Mouse (Mus musculus): ENCODE measurements at regions not wholly inside any gene's neighbourhood (a gene's known extent, or its start where the extent isn't known, plus 50 kb on each side); places are given as distances from the start of the nearest gene placed in this dataset.
A peak's percentile ranks its signal among the peaks of the same experiment; 100 is the strongest.

DNA sequence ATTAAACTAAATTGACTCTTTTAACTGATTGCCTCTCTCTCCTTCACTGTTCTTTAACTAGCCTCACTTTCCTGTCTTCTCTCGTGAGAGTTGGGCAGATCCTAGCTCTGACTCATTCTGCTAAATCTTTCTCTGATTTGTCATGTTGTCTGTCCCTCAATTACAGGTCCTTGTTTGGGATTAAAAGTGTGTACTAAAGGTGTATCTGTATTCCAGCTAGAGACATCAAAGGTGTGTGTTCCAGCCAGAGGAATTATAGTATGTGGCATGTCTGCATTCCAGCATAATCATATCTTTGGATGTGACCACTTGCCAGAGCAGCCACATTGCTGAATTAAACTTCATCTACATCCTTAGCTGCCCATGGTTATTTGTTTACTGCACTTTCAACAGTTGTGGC lies 167.5 kb upstream of the Fam83b start:
- no peak for DNase-seq (ENCODE audit: extremely low spot score, low read depth, low spot score)

DNA sequence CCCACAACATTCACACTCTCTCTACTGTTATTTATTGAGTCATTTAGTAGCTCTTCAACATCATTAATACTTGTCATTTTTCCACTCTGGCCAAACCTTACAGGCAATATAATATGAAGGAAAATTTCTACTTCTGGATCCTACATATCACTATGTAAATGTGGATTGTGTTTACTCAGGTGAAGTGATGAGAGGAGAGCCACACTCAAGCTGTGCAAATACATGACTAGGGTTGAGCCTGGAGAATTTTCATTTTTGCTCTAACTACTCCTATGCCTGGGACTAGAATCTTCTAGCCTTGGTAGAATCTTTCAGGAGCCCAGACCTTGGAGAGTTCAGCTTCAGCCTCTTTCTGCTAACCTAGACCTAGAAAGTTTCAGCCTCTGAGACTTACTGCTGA lies 166.9 kb upstream of the Fam83b start:
- DNase-seq (ENCODE audit: extremely low spot score, low read depth, low spot score), result no peak

DNA sequence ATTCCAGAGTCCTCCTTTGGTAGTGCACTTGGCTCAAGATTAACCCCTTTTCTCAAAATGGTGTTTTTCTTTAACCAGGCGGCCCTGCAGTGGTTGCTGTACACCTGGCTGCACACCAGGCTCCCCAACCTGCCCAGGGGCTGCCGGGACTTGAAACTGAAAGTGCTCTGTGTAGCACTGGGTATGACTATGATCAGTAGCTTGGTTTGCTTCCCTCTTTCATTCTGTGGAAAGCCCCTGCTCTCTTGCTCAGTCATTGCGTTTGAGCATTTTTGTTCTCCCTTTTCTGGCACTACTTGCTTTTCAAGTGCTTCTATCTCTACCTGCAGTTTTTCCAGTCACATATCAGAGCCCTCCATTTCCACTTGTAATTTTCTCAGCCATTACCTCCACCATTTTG lies 156.0 kb upstream of the Fam83b start:
- DNase-seq (ENCODE audit: extremely low spot score, low read depth, low spot score), result no peak

DNA sequence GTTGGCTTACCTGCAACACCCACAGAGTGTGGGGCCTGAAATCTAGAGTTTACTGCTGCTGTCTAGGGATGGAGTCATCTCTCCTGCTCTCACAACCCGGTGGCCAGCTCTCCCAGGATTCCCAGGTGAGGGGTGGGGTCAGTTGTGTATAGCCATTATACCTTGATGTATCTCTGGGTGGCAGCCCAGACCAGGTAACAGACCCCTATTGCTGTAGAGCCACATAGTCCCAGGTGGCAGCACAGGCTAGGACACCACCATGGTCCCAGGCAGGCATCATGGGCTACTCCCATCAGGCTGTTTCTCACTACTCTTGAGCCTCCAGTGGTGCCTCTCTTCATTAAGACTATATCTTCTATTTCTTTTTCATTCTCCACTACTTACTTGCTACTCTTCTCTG lies 148.9 kb upstream of the Fam83b start:
- DNase-seq (ENCODE audit: extremely low spot score, low read depth, low spot score), result no peak

DNA sequence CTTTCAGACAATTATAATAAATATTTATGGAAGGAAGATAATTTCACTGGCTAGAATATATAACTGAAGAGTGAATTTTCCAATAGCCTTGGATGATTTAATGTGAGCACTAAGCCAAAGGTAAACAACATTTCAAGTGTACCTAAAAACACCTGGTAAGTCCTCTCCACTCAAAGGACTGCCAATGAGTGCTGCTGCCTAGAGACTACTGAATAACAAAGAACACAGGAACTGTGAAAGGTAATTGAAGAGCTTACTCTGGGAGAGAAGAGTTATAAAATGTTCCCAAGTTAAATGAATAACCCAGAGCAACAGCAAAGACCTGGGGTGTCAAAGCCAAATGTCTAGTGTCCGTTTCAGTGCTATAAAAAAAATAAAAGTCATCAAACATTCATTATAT lies 139.5 kb upstream of the Fam83b start:
- DNase-seq (ENCODE audit: extremely low spot score, low read depth, low spot score), result no peak

DNA sequence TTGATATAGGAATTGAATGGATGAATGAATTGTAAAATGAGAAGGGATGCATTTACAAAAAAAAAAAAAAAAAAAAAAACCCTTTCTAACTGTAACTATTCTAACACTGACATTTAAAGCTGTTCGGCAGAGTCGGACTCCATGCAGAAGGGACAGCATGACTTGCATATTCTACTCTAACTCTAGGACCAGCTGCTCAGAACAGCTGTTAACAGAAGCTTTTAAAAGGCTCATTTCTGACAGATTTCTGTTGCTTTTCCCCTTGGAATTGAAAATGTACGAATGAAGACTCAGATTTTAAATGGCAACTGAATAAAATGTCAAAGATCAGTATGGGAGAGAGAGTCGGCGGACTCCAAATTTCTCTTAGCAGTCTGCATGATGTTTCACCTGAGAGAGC lies 138.9 kb upstream of the Fam83b start:
- no peak for DNase-seq (ENCODE audit: extremely low spot score, low read depth, low spot score)

DNA sequence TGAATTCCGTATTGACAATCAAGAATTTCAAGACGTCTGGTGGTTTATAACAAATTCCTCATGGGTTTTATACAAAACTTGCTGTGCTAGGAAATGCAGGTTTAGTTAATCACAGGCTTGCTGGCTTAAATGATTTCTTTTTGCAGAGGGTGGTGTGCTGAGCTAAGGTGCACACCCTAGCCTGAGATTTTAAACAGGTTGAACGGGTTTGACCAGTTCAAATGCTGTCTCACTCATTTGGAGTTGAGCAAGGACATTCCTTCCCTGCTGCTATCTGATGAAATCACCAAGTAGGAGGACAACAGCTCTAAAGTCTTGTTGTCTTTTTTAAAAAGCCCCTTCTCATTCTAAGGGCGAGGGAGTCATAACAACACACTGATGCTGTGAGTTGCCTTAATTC lies 128.6 kb upstream of the Fam83b start:
- DNase-seq (ENCODE audit: extremely low spot score, low read depth, low spot score), result no peak

DNA sequence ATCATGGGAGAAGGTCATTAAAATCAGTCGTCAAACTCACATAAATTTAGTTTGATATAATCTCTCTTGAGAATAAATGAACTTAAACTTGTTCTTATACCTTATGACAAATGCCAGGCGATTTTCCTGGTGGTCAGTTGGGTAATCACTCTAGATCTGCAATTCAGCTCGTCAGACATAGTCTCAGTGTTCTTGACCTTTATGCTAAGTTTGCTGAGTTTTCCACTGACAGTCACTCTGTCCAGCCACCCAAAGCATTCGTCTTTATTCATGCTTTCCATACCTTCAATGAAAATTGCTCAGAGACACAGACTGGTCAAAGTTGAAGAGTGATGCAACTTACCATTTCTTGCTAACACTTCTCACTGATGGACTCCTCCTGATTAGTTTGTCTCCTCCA lies 126.1 kb upstream of the Fam83b start:
- no peak for DNase-seq (ENCODE audit: extremely low spot score, low read depth, low spot score)

DNA sequence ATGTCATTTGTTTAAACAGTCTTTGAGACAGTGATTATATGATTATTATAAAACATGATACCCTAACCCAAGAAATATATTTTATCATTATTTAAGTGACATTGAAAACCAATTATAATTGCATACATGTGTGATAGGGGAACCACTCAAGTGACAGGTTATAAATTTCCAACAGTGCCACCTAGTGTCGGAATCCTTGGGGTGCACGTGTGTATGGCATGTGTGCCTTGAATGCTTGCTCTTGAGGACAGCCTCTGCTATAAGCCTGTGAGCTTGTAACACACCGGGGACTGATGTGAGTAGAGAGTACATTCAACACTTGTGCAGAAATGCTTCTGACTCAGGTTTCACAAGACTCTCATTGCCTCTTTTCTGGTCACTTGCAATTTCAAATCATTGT lies 93.9 kb upstream of the Fam83b start:
- peak; percentile 33 for DNase-seq (ENCODE audit: extremely low spot score, low read depth, low spot score)

DNA sequence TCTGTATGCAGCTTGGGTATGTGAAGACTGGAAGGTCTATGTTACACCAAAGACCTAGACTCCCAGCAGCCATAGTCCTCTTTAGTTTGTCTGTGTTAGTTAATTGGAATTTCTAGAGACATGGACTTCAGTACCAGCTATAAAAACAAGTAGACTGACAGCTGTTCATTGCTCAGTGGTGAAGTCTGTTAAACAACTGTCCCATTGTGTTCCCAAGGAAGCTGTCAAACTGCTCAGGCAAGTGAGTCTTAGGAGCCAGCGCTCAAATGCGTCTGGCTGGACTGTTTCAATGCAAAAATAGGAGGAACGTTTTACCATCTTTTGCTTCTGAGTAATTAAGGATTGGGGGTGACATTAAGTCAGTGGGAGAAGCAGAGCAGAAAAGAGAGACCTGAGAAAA lies 92.9 kb upstream of the Fam83b start:
- DNase-seq (ENCODE audit: extremely low spot score, low read depth, low spot score), result no peak

DNA sequence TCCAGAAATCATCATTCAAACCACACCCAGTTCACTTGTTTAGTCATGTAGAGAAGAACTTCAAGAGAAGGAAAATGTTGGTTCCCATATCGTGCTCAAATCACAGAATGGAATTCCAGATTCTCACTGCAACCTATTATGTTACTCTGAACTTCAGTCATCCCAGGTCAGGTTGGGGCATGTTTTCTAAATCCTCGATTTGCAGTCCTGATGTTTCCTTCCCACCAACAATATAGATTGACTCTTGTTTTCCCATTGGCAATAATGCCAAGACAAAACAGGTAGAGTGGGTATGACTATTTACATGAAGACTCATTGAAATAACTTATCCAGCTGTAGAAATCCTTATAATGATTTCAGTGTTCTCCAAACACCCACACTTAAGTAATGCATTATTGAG lies 86.4 kb upstream of the Fam83b start:
- no peak for DNase-seq (ENCODE audit: extremely low spot score, low read depth, low spot score)

DNA sequence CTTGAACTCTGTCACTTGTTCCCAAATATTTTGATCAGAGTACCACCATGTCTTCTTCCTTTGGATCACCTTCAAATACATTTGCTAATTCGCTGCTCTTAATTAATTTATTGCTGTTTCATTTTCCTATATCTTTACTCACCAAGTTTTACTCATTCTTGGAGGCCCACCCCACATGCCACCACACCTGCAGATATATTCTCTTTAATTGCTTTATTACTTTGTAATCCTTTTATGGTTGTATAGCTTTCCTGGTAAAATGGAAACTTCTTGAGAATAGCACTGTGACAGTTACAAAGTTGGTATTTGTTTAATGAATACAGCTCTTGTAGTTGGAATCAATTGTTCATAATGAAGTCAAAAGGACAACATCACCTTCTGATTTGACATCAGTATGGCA lies 82.6 kb upstream of the Fam83b start:
- DNase-seq (ENCODE audit: extremely low spot score, low read depth, low spot score), result no peak

DNA sequence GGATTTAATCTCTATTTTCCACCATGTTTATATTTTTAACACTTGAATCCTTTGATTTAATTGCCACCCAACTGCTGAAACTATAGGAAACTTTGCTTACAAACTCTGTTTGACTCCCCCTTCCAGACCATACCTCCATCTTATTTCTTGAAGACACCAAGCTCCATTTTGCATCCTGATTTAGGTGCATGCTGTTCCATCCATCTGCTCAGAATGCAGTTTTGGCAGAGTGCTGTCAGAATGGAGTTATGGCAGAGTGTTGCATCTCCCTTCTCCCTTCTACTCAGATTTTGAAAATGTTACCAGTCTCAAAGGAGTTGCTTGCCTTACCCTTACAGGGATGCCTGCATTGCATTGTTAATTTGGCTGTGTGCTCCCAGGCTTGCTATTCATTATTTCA lies 79.5 kb upstream of the Fam83b start:
- DNase-seq (ENCODE audit: extremely low spot score, low read depth, low spot score), result no peak

Data from hindlimb bud, embryonic 11.5 days (tissue).